Mouse (Mus musculus): Measurements from ENCODE around the gene Fbxo47.

Fbxo47 gene

GRCm38 (mm10) chr11:97883918-97884600, at the start of gene Fbxo47:
Gene Fbxo47 (minus strand): TSS chr11:97884154.
- DNase-seq = peak; percentile 97

DNA sequence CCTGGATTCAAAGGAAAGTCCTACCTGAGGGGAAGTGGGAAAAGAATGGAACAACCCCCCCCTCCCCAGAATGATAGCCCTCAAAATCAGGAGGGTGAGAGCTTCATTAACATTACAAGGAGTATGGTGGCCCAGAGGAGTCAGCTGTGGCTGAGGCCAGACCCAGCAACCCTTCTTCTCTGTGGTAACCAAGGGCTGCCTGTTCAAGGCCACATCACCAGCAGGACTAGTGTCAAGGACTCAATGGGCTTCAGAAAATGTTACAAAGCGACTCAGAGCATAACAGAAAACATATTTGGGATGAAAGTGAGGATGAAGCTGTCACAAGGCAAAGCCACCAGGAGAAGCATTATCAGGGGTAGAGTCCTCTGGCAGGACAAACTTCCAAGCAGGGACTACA, 49.6 kb upstream of the Fbxo47 start:
- no peak for DNase-seq

DNA sequence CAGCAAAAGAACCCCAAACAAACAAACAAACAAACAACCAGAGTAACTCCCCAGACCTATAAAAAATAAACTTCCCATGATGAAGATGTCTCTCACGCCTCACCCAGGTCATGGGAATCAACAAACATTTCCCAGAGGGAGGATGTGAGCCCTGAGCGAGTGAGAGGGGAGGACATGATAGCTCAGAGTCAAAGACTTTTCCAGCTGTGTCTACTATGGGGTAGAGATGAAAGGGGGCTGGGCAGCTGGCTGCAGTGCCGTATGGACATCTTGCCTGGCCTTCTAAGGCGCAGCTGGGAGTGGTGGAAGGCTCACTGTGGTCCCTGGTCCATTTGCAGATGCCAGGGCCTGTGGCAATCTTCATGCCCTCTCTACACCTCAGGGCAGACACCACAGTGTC, 45.0 kb upstream of the Fbxo47 start:
- DNase-seq = no peak

- DNase-seq = no peak
Measured at GRCm38 (mm10) chr11:97924217-97924616, 40.3 kb upstream of the Fbxo47 start.

GRCm38 (mm10) chr11:97923639-97924038, 39.7 kb upstream of the Fbxo47 start:
- no peak for DNase-seq

DNA sequence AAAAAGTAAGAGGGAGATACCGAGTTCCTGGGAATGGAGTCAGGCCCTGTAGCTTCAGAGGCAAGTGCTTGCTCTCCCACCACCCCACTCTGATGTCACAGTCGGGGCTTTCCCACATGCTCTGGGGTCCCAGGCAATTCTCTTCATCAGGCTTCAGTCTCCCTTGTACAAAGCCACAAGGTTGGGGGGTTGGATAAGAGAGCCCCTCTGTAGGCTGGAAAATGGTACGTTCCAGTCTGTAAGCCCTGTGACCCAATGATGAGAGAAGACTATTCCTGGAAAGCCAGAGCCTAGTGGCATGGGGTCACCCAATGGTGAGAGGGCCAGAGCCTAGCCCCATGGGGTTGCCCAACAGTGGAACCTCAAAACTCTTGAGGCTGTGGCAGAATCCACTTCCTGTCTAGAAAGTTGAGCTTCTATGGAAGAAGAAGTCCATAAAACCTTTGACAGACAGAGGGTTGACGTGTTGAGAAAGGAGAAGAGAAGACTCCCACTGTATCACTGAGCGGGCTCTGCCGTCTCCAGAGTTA, 32.1 kb upstream of the Fbxo47 start:
- DNase-seq = no peak

DNA sequence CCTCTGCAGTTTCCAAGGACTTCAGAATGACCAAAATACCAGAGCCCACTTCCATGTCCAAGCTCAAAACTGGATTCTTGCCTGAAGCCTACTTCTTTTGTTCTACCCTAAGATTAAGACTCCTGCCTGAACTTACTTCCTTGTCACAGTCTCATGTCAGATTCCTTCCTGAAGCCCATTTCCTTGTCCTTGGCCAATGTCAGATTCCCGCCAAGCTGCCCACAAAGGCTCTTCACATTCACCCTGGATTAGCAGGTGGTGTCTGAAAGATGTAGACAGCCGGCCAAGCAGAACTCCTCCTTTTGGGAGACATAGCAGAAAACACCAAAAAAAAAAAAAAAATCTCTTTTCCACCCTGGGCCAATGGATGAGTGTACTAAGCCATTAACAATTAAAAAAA, 31.5 kb upstream of the Fbxo47 start:
- no peak for DNase-seq

GRCm38 (mm10) chr11:97913111-97913510, 29.2 kb upstream of the Fbxo47 start:
- DNase-seq = no peak

DNA sequence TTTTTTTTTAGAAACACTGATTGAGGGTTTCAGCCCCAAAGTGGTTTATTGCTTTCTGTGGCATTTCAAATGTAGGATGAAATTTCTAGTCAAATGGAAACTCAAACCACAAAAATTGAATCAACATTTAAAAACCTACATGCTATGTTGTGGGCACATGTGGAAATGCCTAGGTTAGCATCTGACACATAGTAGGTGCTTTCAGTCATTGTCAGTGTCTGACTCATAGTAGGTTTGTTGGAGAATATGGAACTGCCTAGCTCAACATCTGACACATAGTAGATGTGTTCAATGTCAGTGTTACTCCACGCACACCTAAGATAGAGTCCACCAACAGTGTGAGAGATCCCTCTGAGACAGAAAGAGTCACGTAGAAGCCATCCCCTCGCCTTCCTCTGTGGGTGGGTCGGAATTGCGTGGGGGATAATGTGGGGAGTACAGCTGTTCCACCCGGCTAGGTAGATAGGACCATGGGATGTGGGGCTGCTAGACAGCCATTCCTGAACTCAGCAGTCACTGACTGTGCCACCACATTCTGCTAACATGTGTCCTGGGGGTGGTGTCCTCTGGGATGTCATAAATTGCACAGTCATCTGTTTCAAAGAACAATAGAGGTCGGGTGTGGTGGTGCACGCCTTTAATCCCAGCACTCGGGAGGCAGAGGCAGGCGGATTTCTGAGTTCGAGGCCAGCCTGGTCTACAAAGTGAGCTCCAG, 24.8 kb upstream of the Fbxo47 start:
- no peak for DNase-seq

DNA sequence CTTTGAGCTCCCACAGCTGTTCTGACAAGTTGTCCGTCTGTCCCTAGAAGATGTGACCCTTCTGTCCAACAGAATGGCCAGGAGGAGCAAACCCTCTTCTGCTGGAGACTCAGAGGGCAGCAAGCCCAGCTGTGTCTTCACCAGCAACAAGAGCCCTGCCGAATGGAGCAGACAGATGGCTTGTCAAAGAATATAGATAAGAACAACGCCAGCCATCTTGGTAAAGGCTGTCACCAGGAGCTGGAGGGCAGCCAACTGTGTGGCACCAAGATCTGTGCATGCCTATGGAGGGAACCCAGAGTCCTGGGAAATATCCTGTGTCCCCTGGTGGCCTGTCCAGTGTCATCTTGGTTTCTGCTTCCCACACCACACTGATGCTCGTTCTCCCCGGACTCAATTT, 24.0 kb upstream of the Fbxo47 start:
- DNase-seq = no peak

GRCm38 (mm10) chr11:97906905-97907304, 23.0 kb upstream of the Fbxo47 start:
- DNase-seq = no peak

GRCm38 (mm10) chr11:97905941-97906340, 22.0 kb upstream of the Fbxo47 start:
- DNase-seq = no peak

DNA sequence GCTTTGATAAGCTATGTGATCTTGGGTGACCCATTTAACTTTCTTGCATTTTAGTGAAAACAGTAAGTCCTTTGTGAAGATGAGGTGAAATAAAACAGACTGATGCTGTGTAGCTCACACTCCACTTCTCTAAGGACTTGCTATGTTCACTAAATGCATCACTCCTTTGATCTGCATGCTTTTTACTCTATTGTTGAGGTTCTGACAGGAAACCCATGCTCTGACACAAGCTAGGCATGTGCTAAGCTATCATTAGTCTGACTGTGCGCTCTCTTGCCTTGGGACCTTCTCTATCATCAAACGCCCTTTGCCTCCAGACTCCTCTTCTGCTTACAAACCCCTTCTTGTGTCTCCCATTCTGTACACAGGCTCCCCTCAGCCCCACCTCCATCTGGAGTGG, 21.6 kb upstream of the Fbxo47 start:
- no peak for DNase-seq

GRCm38 (mm10) chr11:97904801-97905200, 20.8 kb upstream of the Fbxo47 start:
- DNase-seq = no peak

- no peak for DNase-seq
Measured at GRCm38 (mm10) chr11:97901806-97902205, 17.9 kb upstream of the Fbxo47 start.

GRCm38 (mm10) chr11:97899822-97900221, 15.9 kb upstream of the Fbxo47 start:
- peak; percentile 88 for DNase-seq

DNA sequence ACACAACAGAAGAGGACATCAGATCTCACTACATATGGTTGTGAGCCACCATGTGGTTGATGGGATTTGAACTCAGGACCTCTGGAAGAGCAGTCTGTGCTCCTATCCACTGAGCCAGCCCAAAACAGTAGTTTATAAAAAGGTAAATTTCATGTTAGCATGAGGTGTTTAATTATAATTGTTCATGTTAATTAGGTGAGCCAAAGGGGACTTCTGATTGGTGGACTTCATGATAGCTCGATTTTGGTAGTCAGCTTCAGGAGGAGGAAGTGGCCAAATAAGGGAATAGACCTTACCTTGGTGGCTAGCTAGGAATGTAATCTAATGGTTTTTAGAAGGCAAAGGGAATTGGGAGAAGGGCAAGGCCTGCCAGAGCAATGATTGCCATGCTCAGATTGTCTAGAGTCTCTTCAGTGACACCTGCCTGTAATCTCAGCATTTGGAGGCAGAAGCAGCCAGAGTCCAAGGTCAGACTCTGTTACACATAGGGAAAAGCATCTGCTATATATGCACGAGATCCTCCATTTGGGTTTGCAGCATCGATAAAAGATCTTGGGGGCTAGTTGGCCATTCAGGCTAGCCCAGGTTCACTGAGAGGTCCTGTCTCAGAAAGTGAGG, 13.7 kb upstream of the Fbxo47 start:
- no peak for DNase-seq

- no peak for DNase-seq
Measured at GRCm38 (mm10) chr11:97896655-97897054, 12.7 kb upstream of the Fbxo47 start.

DNA sequence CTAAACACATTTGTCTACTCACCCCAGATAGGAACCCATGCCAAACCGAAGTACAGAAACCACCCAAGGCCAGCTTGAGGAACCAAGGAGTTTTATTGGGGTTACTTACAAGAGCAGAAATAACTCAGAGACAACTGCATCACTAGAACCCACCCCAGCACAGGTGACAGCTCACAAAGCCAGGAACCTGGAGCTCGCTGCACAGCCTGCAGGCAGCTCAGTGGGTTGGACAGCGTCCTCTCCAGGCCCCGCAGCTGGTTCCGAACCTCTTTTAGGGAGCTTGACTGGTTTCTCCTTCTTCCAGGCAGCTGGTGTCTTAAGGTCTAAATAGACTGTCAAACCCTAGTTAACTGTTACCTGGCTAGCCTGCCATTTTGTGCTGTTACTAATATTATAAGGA, 7.9 kb upstream of the Fbxo47 start:
- no peak for DNase-seq

DNA sequence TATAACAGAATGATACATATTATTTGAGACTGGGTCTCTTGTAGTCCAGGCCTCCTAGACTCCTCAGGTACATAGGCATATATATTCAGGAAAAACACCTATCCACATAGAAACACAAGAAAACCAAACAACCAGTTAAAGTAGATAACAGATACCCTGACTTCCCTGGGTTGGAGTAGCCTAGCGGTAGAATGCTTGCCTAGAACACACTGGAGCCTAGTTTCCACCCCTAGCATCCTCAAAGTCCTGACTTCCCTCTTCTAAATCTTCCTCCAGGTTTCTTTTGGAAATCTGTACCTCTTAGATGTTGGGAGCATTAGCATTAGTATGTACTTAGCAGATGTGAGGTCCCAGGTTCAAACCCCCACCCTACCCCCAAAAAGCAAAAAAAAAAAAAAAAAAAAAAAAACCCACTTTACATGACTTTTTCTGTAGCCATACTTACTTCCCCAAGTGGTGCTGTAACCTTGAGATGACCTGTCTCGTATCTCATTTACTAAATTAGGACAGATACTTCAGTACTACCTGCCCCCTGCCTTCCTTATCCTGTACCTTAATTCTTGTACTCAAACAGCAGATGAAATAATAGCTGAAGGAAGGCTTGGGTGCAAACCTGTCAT, 1.5 kb upstream of the Fbxo47 start:
- DNase-seq = no peak

DNA sequence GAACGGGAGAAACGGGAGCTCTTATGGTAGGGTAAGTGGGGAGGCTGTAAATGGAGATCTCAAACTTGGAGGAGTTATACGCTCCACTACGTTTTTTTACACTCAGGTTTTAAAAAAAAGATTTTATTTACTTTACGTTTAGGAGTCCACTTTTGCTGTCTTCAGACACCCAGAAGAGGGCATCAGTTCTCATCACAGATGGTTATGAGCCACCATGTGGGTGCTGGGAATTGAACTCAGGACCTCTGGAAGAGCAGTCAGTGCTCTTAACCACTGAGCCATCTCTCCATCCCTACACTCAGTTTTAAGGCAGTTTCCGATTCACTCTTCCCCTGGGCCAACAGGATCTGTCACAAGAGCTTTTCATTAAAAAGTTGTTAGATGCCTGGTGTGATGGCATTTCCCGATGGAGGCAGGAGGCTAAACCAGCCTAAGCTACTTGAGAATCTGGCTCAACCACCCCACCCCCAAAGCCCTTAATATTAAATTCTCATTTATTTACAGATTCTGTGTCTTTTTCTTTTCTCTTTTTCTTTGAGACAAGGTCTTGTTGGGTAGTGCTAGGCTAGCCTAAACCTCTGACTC, 739 bp upstream of the Fbxo47 start:
- peak; percentile 6 for DNase-seq

- DNase-seq = peak; percentile 90
Measured at GRCm38 (mm10) chr11:97883542-97883917, 424 bp downstream of the Fbxo47 start.

DNA sequence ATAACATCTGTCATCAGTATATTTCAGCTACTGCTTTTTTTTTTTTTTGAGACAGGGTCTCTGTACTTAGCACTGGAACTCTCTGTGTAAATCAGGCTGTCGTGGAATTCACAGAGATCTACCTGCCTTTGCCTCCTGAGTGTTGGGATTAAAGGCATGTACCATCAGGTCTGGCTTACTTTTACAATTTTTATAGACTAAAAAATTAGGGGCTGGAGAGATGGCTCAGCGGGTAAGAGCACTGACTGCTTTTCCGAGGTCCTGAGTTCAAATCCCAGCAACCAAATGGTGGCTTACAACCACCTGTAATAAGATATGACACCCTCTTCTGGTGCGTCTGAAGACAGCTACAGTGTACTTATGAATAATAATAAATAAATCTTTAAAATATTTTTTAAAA, 3.6 kb downstream of the Fbxo47 start:
- DNase-seq = no peak

All from thymus, postnatal 14 days (tissue).